Mouse (Mus musculus) midbrain, postnatal 0 days (tissue): ENCODE measurements around the gene Bcap29. TPM values are rescaled to one million over a fixed set of nuclear protein-coding genes. Genes with fewer than 3 reads are reported as not detected.

Source experiments
- ATAC-seq: fragments of 200-750 bp; cut with Nextera tagmentation; 2 replicates; pipeline ENCODE4 v1.8.0; 2017; ENCODE audit warnings: moderate number of reproducible peaks, mild to moderate bottlenecking, moderate TSS enrichment, moderate library complexity; ENCODE audit not compliant: low FRiP score
- DNase-seq: peaks from one replicate; pipeline ENCODE4 v3.0.0-alpha.2; 2015; ENCODE audit warnings: low spot score
- H3K27ac ChIP-seq: fragments of 300-500 bp; sonication (generic); 2 replicates; pipeline ENCODE4 v1.5.1; 2014; ENCODE audit warnings: low read depth, mild to moderate bottlenecking, low read length, mixed read lengths
- H3K27me3 ChIP-seq: fragments of 300-500 bp; sonication (generic); 2 replicates; pipeline ENCODE4 v1.6.1; 2014; ENCODE audit warnings: low read length, control low read depth, mixed read lengths; ENCODE audit not compliant: insufficient read depth
- H3K36me3 ChIP-seq: fragments of 300-500 bp; sonication (generic); 2 replicates; pipeline ENCODE4 v1.6.1; 2014; ENCODE audit warnings: low read length, control low read depth, mixed read lengths; ENCODE audit not compliant: insufficient read depth
- H3K4me1 ChIP-seq: fragments of 300-500 bp; sonication (generic); 2 replicates; pipeline ENCODE4 v1.6.1; 2014; ENCODE audit warnings: mild to moderate bottlenecking, control low read depth, antibody characterized with exemption, low read length, mixed read lengths; ENCODE audit not compliant: insufficient read depth
- H3K4me2 ChIP-seq: fragments of 300-500 bp; sonication (generic); 2 replicates; pipeline ENCODE4 v1.6.1; 2014; ENCODE audit warnings: low read depth, mild to moderate bottlenecking, low read length, mixed read lengths; ENCODE audit not compliant: poor library complexity, severe bottlenecking
- H3K4me3 ChIP-seq: fragments of 300-500 bp; sonication (generic); 2 replicates; pipeline ENCODE4 v1.5.1; 2014; ENCODE audit warnings: low read depth, mild to moderate bottlenecking, low read length, moderate library complexity
- H3K9ac ChIP-seq: fragments of 300-500 bp; sonication (generic); replicated peaks from 2 replicates; pipeline ENCODE4 v1.6.1; 2014; ENCODE audit warnings: mild to moderate bottlenecking, low read length, moderate library complexity, mixed read lengths; ENCODE audit not compliant: poor library complexity, severe bottlenecking
- H3K9me3 ChIP-seq: fragments of 300-500 bp; sonication (generic); 2 replicates; pipeline ENCODE4 v1.6.1; 2016; ENCODE audit warnings: low read length, control low read depth
- CTCF ChIP-seq: IDR thresholded peaks from 2 replicates; pipeline ENCODE4 v1.5.1; 2016; ENCODE audit warnings: antibody characterized with exemption, mild to moderate bottlenecking
- WGBS: fragments of 180-500 bp; shearing (Covaris S2); extraction: QIAGEN DNeasy Blood & Tissue Kit; methylation state at CpG from one replicate; pipeline ENCODE4 v1.1.7; 2014; 5-methylcytosine and 5-hydroxymethylcytosine counted together
- polyA plus RNA-seq: library from polyadenylated mRNA; unstranded; fragments of >200 nt; fragmentation: Nextera tagmentation; extraction: Ambion mirVana; gene quantifications from 2 replicates; pipeline ENCODE4 v1.2.1, GENCODE M21; 2015
- total RNA-seq: library from RNA; depleted of rRNA; stranded (reverse); fragments of >200 nt; gene quantifications from 2 replicates; pipeline ENCODE4 v1.2.3, GENCODE M21; 2014

Bcap29 gene
- total and polyA plus RNA-seq, 2 experiments from 2014 or later = 11.1 to 33.9 TPM

GRCm38 (mm10) chr12:31583726-31584125 is 50.7 kb downstream of the Bcap29 start:
- DNase-seq = no peak
- no peak for TF ChIP-seq CTCF
- Histone ChIP-seq H3K36me3 (no peaks in the 10 kb centered on the region), H3K9me3 (no peaks in the 10 kb centered on the region), H3K4me3 (no peak overlapping the region), H3K27ac (no peak overlapping the region), H3K4me2 (no peak overlapping the region), H3K4me1 (no peaks in the 10 kb centered on the region), H3K9ac (no peak overlapping the region), H3K27me3 (no peaks in the 10 kb centered on the region)
- 91% methylated on average over 2 of the region's 2 CpGs for WGBS
- ATAC-seq = no peak

DNA sequence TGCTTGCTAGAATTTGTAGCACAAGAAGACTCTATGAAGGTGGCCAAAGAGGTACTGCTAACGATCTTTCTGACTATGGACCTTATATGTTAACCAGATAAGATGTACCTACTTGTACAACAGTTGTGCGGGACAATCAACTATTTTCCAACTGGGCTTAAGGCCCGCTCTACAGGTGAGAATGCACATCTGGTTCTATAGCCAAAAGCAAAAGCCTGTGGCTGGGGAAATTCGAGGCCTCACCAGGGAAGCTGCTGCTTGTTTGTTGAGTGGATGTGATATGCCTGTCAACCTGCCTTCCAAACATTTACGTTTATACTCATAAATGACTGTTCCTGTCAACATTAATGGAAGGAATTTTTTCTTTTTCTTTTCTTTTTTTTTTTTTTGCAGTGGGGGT is 52.4 kb downstream of the Bcap29 start:
- Histone ChIP-seq H3K9ac (no peak overlapping the region), H3K27ac (no peak overlapping the region), H3K4me1 (no peaks in the 10 kb centered on the region), H3K36me3 (no peaks in the 10 kb centered on the region), H3K4me2 (no peak overlapping the region), H3K27me3 (no peaks in the 10 kb centered on the region), H3K4me3 (no peak overlapping the region), H3K9me3 (no peaks in the 10 kb centered on the region)
- ATAC-seq (no peak), DNase-seq (no peak)
- WGBS = 88% methylated on average over 5 of the region's 5 CpGs
- no peak for TF ChIP-seq CTCF

- H3K27ac ChIP-seq = no peak overlapping the region
- WGBS = 33% methylated on average over 7 of the region's 7 CpGs
- no peak for ATAC-seq
These were observed 53.1 kb downstream of the Bcap29 start for GRCm38 (mm10) chr12:31581319-31581810.

GRCm38 (mm10) chr12:31580634-31581318 is 53.7 kb downstream of the Bcap29 start:
- no peak overlapping the region for H3K27ac ChIP-seq
- WGBS = 60% methylated on average over 5 of the region's 5 CpGs
- no peaks in the 10 kb centered on the region for H3K9me3 ChIP-seq
- no peaks in the 10 kb centered on the region for H3K27me3 ChIP-seq
- no peak overlapping the region for H3K9ac ChIP-seq
- no peak for TF ChIP-seq CTCF
- H3K4me3 ChIP-seq = no peak overlapping the region
- no peak overlapping the region for H3K4me2 ChIP-seq
- no peaks in the 10 kb centered on the region for H3K4me1 ChIP-seq
- ATAC-seq = peak; percentile 90
- DNase-seq = peak; percentile 94
- no peaks in the 10 kb centered on the region for H3K36me3 ChIP-seq

More at GRCm38 (mm10) chr12:31581319-31581810, 53.1 kb downstream of the Bcap29 start:
- DNase-seq = no peak
- H3K4me3 ChIP-seq = no peak overlapping the region
- H3K4me2 ChIP-seq = no peak overlapping the region
- H3K4me1 ChIP-seq = no peaks in the 10 kb centered on the region
- H3K36me3 ChIP-seq = no peaks in the 10 kb centered on the region
- no peaks in the 10 kb centered on the region for H3K27me3 ChIP-seq
- H3K9ac ChIP-seq = no peak overlapping the region
- no peaks in the 10 kb centered on the region for H3K9me3 ChIP-seq
- TF ChIP-seq CTCF = no peak

- no peaks in the 10 kb centered on the region for H3K4me1 ChIP-seq
- DNase-seq = no peak
- H3K36me3 ChIP-seq = no peaks in the 10 kb centered on the region
- H3K4me2 ChIP-seq = no peak overlapping the region
- H3K27ac ChIP-seq = no peak overlapping the region
- H3K9ac ChIP-seq = no peak overlapping the region
- H3K27me3 ChIP-seq = no peaks in the 10 kb centered on the region
- WGBS = 82% methylated on average over 8 of the region's 8 CpGs
- H3K4me3 ChIP-seq = no peak overlapping the region
- no peak for ATAC-seq
- H3K9me3 ChIP-seq = no peaks in the 10 kb centered on the region
- no peak for TF ChIP-seq CTCF
These were observed 55.6 kb downstream of the Bcap29 start for GRCm38 (mm10) chr12:31578691-31579476.

DNA sequence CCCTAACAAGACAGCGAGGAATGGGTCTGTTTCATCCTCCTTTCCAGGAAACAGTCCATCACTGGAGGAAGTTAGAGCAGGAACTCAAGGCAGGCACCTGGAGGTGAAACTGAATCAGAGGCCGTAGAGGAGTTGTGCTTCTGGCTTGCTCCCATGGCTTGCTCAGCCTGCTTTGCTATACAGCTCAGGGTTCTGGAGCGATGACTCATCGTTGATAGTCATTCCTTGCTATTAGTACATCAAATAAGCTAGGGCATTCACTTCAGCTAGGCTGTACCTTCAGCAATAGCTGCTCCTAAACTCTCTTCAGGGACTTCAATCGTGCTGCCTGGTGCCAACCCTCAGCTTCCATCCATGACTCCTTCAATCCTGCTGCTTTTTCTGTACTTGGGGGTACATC is 60.0 kb downstream of the Bcap29 start:
- no peaks in the 10 kb centered on the region for H3K27me3 ChIP-seq
- ATAC-seq = no peak
- no peak overlapping the region for H3K9ac ChIP-seq
- no peaks in the 10 kb centered on the region for H3K36me3 ChIP-seq
- DNase-seq = no peak
- no peak overlapping the region for H3K4me3 ChIP-seq
- TF ChIP-seq CTCF = no peak
- H3K4me2 ChIP-seq = no peak overlapping the region
- 91% methylated on average over 5 of the region's 5 CpGs for WGBS
- no peaks in the 10 kb centered on the region for H3K4me1 ChIP-seq
- no peak overlapping the region for H3K27ac ChIP-seq
- no peaks in the 10 kb centered on the region for H3K9me3 ChIP-seq
